In the genomic region with DNA sequence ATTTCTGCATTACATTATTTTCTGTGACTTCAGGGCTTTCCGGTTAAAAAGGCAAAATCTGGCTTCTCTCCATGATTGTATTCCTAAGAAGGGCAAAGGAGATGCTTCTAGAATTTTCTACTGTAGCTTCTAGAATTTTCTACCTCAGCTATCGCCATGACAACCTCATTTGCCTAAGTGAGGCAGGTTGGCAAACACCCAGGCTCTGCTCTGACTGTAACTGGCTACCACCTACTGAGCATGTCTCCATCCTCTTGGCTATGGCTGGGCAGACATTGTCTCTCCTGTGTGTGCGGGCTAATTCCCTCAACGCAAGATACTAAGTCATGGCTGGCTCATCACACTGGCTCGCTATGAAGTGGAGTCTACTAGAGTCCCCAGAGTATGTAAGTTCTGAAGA, we compare ENCODE assay signal across 13 mouse cellular contexts. TPM values are rescaled to one million over a fixed set of nuclear protein-coding genes. Genes with fewer than 3 reads are reported as not detected.
DNase-seq lines count a peak whose midpoint lies in the region; ATAC-seq and TF ChIP-seq lines count a peak whose summit lies in the region.
"Had no signal": no experiment of that assay in that cellular context is flagged by ENCODE, and none has a peak within 500 bp of the region (broad histone marks: within the 10 kb centered on the region; RNA-seq: fewer than 3 reads in every experiment).

No protein-coding gene starts in this region.

- no peak for TF ChIP-seq CTCF in hindbrain, postnatal 0 days (IDR thresholded peaks at IDR 0.05; ENCODE audit: low read depth)

- DNase-seq in hindbrain, postnatal 0 days (ENCODE audit: low spot score): peak; percentile 80
- peak; percentile 21 for DNase-seq in R1 (ENCODE audit: low read depth, low spot score)
- DNase-seq in frontal cortex, postnatal 25 days (ENCODE audit: low spot score in 2 of 2): peak; percentile 12 to 32
- peak; percentile 59 to 73 for DNase-seq in left cerebral cortex, postnatal 25 days (ENCODE audit: low spot score in 2 of 2)
- no peak for DNase-seq in adrenal gland, adult 2 months
- no peak for DNase-seq in adrenal gland, postnatal 36 days
- DNase-seq: heart, postnatal 14 days; liver, postnatal 0 days; thymus, postnatal 36 days had no signal

- intact Hi-C loops in left cerebral cortex, postnatal 25 days (cut with DNase I): loop anchor here (5.0 kb wide), 1 partner anchor 191 kb away; no protein-coding TSS in a partner anchor

- ATAC-seq in hindbrain, postnatal 0 days: 0 out of 2 replicates have a peak, but pooled peaks have one; percentile 56
- no peak for ATAC-seq in hindbrain, embryonic 16.5 days
- no peak for ATAC-seq in megakaryocyte-erythroid progenitor cell, adult 5-6 weeks (replicated peaks; ENCODE audit: low FRiP score, low TSS enrichment, poor library complexity, severe bottlenecking)
- ATAC-seq: CD4-positive, CD25-positive, alpha-beta regulatory T cell, adult 4 months; liver, postnatal 0 days; midbrain, embryonic 16.5 days had no signal

- H3K4me3 ChIP-seq in hindbrain, postnatal 0 days (ENCODE audit: low read length): no peak overlapping the region
- H3K4me3 ChIP-seq in hindbrain, embryonic 16.5 days (ENCODE audit: low read length): no peak overlapping the region

- no peaks in the 10 kb centered on the region for H3K36me3 ChIP-seq in hindbrain, postnatal 0 days (ENCODE audit: insufficient read depth, low read length)
- no peaks in the 10 kb centered on the region for H3K36me3 ChIP-seq in hindbrain, embryonic 16.5 days (ENCODE audit: control insufficient read depth, insufficient read depth, low read length)

- WGBS in hindbrain, postnatal 0 days: 59% methylated on average over 5 of the region's 5 CpGs
- 55% methylated on average over 5 of the region's 5 CpGs for WGBS in hindbrain, embryonic 16.5 days

- no peaks in the 10 kb centered on the region for H3K27me3 ChIP-seq in hindbrain, postnatal 0 days (ENCODE audit: insufficient read depth, low read length)
- H3K27me3 ChIP-seq in hindbrain, embryonic 16.5 days (replicated peaks; ENCODE audit: control insufficient read depth, insufficient read depth, low read length): no peaks in the 10 kb centered on the region

- H3K9me3 ChIP-seq in hindbrain, postnatal 0 days (ENCODE audit: low read length): no peaks in the 10 kb centered on the region
- no peaks in the 10 kb centered on the region for H3K9me3 ChIP-seq in hindbrain, embryonic 16.5 days (ENCODE audit: control insufficient read depth, low read length)

- H3K27ac ChIP-seq in hindbrain, postnatal 0 days: no peak overlapping the region
- H3K27ac ChIP-seq in hindbrain, embryonic 16.5 days (ENCODE audit: low read depth, low read length): no peak overlapping the region

- H3K9ac ChIP-seq in hindbrain, postnatal 0 days (replicated peaks; ENCODE audit: low read length): no peak overlapping the region
- no peak overlapping the region for H3K9ac ChIP-seq in hindbrain, embryonic 16.5 days (ENCODE audit: low read depth, low read length)
- H3K9ac ChIP-seq: liver, postnatal 0 days had no signal

- no peaks in the 10 kb centered on the region for H3K4me1 ChIP-seq in hindbrain, postnatal 0 days (ENCODE audit: insufficient read depth, low read length)
- H3K4me1 ChIP-seq in hindbrain, embryonic 16.5 days (ENCODE audit: control insufficient read depth, insufficient read depth, low read depth, low read length): peaks cover 3% of the 10 kb centered on the region; the same call in 1 of the 2 replicates

- H3K4me2 ChIP-seq in hindbrain, postnatal 0 days (ENCODE audit: low read depth, low read length): no peak overlapping the region
- no peak overlapping the region for H3K4me2 ChIP-seq in hindbrain, embryonic 16.5 days (ENCODE audit: low read length)

RNA-seq across cellular contexts. Expression of gene Ccdc162, which starts 30.1 kb away (rescaled TPM):
- 1.9 and 3.3 TPM in 2 replicates for total RNA-seq in hindbrain, postnatal 0 days (2014; rRNA removed)
- polyA plus RNA-seq in hindbrain, postnatal 0 days (2015; fragmentation: Nextera tagmentation; extraction: Ambion mirVana): 1.9 and 2.1 TPM in 2 replicates
- polyA plus RNA-seq in hindbrain, embryonic 16.5 days (2015; fragmentation: Nextera tagmentation; extraction: Ambion mirVana): 1.4 and 1.9 TPM in 2 replicates
- total RNA-seq in left cerebral cortex, postnatal 25 days (2021): under 1 TPM; 0.41 to 0.92 TPM
- 0.42 TPM in 1 of 2 replicates, not detected in the other for total RNA-seq in megakaryocyte-erythroid progenitor cell, adult 5-6 weeks (2014; fragmentation: Nextera tagmentation)
- not detected in 2 replicates for total RNA-seq in megakaryocyte-erythroid progenitor cell, adult 5-6 weeks (2017)
- total RNA-seq in adrenal gland, adult 2 months (2021): under 1 TPM; 0.23 to 0.24 TPM
- polyA plus RNA-seq in adrenal gland, adult 2 months (2012; rRNA removed): 0.25 and 0.44 TPM in 2 replicates
- under 1 TPM; 0.33 to 0.53 TPM for total RNA-seq in adrenal gland, postnatal 36 days (2021)

Comparison
In these comparisons a context has a peak if more than half of its experiments do, and no peak if none do; other contexts are left out.
1. DNase-seq: peak in hindbrain, postnatal 0 days (single experiment), R1 (single experiment), frontal cortex, postnatal 25 days (2 of 2) and left cerebral cortex, postnatal 25 days (2 of 2); none in adrenal gland, adult 2 months (single experiment) and adrenal gland, postnatal 36 days (0 of 2).